In genomic region chr8:8960221-8960620, GRCm38 (mm10) we compare ENCODE assay signal across 20 mouse cellular contexts.
"Had no signal": no experiment of that assay in that cellular context is flagged by ENCODE, and none has a peak within 500 bp of the region (broad histone marks: within the 10 kb centered on the region; RNA-seq: fewer than 3 reads in every experiment).

No protein-coding gene starts in this region.

- H3K4me3 ChIP-seq: layer of hippocampus, adult 2 months; limb, embryonic 10.5 days; limb, embryonic 13.5 days; liver, embryonic 12.5 days; liver, embryonic 15.5 days; lung, embryonic 15.5 days; megakaryocyte, embryonic 14.5 days; midbrain, embryonic 10.5 days; midbrain, embryonic 13.5 days; myocyte; neural tube, embryonic 13.5 days; stomach, embryonic 15.5 days had no signal

- H3K4me2 ChIP-seq: limb, embryonic 13.5 days; liver, embryonic 12.5 days; liver, embryonic 15.5 days; lung, embryonic 15.5 days; midbrain, embryonic 13.5 days; neural tube, embryonic 13.5 days; stomach, embryonic 15.5 days had no signal

- H3K27ac ChIP-seq: kidney, postnatal 0 days; limb, embryonic 10.5 days; limb, embryonic 13.5 days; liver, embryonic 12.5 days; liver, embryonic 15.5 days; lung, embryonic 15.5 days; midbrain, embryonic 10.5 days; midbrain, embryonic 13.5 days; neural tube, embryonic 13.5 days; stomach, embryonic 15.5 days had no signal

- DNase-seq: layer of hippocampus, adult 9-11 months; liver; retina, postnatal 1 day; right cerebral cortex, postnatal 25 days; spleen, adult 18-20 months; thymus, postnatal 25 days had no signal

- ATAC-seq: liver, embryonic 12.5 days; midbrain, embryonic 13.5 days; midbrain, embryonic 16.5 days had no signal

- H3K27me3 ChIP-seq: limb, embryonic 13.5 days; liver, embryonic 12.5 days; liver, embryonic 15.5 days; lung, embryonic 15.5 days; megakaryocyte, embryonic 14.5 days; midbrain, embryonic 13.5 days; neural tube, embryonic 13.5 days; stomach, embryonic 15.5 days had no signal

- H3K9me3 ChIP-seq: limb, embryonic 10.5 days; limb, embryonic 13.5 days; liver, embryonic 12.5 days; liver, embryonic 15.5 days; lung, embryonic 15.5 days; midbrain, embryonic 10.5 days; midbrain, embryonic 13.5 days; neural tube, embryonic 13.5 days; stomach, embryonic 15.5 days had no signal

- H3K36me3 ChIP-seq: limb, embryonic 10.5 days; limb, embryonic 13.5 days; liver, embryonic 12.5 days; liver, embryonic 15.5 days; lung, embryonic 15.5 days; midbrain, embryonic 10.5 days; midbrain, embryonic 13.5 days; neural tube, embryonic 13.5 days; stomach, embryonic 15.5 days had no signal

- H3K4me1 ChIP-seq: limb, embryonic 10.5 days; limb, embryonic 13.5 days; liver, embryonic 12.5 days; liver, embryonic 15.5 days; midbrain, embryonic 10.5 days; midbrain, embryonic 13.5 days; neural tube, embryonic 13.5 days; stomach, embryonic 15.5 days had no signal

- H3K9ac ChIP-seq: limb, embryonic 13.5 days; liver, embryonic 12.5 days; liver, embryonic 15.5 days; lung, embryonic 15.5 days; midbrain, embryonic 13.5 days; neural tube, embryonic 13.5 days; stomach, embryonic 15.5 days had no signal
